Mouse (Mus musculus) liver, adult (tissue): ENCODE measurements at regions not wholly inside any gene's neighbourhood (a gene's known extent, or its start where the extent isn't known, plus 50 kb on each side); places are given as distances from the start of the nearest gene placed in this dataset.

Source experiments
- GATA4 ChIP-seq: IDR thresholded peaks from 2 replicates; pipeline ENCODE4 v1.6.1; 2014; ENCODE audit warnings: mild to moderate bottlenecking, low read length; ENCODE audit not compliant: insufficient replicate concordance

DNA sequence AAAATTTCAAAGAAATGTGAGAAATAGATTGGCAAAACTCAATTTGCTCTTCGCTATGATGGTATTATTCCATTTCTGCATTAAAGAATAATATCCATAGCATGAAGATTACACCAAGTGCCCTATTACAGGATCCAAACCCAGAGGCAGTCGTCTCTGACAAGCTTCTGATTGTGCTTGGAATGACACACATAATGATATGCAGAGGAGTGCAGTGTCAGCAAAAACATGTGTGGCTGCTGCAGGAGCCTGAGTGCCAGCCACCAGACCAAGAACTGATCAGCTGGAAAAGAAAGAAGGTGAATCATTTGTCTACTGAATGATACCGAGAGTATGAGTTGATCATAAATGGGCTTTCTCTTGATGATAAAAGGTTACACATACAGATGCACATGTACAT, 137.3 kb downstream of the Il15 start:
- TF ChIP-seq GATA4, result no peak

DNA sequence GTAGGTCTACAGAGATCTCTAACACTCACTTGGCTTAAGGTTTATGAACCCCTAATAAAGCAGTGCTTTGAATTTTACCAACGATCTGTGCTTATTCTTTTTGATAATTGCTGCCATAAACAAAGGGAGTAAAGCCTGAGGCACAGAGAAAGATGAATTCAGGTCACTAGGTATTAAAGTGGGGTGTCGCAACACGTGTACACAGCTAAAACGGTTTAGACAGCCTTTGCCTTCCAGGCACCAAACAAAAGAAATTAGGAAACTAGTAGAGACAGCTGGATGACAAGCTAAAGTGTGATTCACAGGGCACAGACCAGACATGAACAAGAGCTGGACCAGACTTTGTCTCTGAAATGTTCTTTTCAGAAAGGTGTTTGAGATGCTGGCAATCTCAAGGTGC, 140.8 kb downstream of the Il15 start:
- TF ChIP-seq GATA4, result no peak

DNA sequence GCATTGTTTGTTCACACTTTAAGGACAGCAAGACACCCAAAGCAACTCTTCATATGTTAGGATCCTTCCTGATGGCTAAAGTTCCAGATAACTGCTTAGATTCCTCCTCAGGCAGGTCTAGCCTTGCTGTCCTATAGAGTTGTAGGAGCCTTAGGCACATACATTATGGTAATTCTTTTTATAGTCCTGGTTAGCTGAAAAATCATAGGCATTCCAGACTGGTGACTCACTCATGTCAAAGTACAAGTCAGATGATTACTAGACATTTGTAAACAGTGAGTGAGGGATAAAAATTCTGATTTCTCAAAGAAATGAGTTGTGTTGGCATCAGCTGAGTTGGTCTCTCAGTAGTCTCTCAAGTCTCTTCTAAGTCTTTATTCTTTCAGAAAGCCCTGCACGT, 142.4 kb downstream of the Il15 start:
- TF ChIP-seq GATA4, result no peak

DNA sequence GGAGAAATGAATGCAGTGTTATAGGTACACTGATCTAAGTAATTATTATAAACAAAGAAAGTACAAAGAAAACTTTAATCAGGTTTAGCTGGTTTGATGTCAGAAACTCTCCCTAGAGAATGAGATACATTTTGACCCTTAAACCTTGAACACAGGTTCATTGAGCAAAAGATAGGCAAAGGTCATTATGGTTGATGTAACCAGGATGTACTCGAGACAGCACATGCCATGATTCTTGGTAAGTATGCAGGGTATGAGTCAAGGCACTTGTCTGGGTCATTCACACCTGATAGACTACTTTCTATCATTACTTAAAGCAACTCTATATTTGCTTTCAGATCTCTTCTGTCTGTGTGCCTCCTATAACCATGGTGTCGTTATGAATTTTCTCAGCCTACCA, 147.2 kb downstream of the Il15 start:
- no peak for TF ChIP-seq GATA4

DNA sequence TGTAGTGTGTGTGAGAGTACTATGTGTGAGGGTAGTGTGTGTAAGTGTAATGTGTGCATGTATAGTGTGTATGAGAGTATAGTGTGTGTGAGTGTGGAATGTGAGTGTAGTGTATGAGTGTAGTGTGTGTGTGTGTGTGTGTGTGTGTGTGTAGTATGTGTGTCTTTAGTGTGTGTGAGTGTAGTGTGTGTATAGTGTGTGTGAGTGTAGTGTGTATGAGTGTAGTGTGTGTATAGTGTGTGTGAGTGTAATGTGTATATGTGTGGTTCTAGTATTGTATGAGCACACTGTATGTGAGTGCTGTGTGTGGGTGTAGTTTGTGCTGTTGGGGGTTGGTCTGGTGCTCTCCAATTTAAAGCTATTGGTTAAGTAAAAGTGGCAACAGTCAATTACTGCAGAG, 150.6 kb downstream of the Il15 start:
- no peak for TF ChIP-seq GATA4

DNA sequence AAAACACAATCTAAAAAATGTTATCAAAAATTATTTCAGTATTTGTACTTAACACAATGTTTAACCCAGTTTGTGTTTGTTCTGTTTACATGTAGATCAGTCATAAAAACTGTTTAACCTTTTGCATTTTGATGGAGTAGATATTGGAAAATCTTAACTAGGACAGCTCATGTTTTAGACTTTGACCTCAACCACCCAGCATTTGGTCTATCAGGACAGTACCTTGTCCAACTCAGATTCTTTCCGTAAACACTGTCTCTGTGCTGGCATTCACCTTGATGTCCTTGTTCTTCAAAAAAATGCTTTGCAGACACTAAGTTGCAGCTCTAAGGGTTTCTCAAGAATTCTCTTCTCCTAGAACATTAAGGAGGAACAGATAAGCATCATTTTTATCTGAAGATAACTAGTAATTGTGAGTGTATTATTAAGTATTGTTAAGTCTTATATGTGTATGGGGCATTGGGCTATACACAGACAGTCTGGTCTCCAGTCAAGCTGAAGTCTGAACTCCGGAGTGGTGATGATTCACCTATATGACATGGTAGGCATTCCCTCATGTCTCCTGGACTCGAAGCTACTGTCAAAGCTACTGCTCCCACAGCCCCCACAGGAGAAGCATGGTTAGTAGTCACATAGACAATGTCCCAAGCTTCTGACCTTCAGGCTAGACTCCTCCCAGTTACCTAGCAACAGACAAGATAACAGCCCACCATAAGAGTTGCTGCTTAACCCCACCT, 153.0 kb downstream of the Il15 start:
- peak; percentile 28; the same call in 1 of the 2 replicates for TF ChIP-seq GATA4

DNA sequence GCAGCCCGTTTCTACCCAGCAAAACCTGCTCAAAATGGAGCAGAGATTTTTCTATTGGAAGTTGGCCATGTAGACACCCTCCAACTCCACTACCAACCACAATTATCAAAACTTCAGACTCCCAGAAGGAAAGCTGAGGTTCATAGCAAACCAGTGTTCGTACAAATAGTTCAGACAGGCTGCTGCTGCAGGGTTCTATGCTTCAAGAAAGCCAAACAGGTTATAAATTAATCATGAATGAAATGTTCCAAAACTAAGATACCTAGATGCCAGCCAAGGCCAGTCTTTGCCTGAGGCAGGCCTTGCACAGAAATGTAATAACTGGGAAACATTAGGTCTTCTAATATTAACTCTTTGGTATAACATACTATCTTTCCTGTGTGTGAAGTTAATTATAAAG, 158.9 kb downstream of the Il15 start:
- TF ChIP-seq GATA4, result no peak

DNA sequence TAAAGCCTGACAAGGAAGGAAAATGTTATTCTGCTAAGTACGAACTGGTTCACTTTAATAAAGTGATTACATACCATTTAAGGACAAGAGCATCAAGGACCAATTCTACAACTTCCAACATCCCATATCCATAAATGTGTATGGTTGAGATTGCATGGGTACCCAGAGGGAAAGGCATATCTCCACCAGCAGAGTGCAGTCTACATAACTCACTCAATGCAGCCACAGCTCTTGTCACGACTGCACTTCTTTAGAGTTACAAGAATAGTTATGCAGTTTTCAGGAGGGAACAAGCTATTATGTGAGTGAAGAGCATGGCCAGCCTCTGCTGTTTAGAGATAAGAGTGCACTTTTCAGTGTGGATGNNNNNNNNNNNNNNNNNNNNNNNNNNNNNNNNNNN, 173.1 kb downstream of the Il15 start:
- TF ChIP-seq GATA4, result no peak

DNA sequence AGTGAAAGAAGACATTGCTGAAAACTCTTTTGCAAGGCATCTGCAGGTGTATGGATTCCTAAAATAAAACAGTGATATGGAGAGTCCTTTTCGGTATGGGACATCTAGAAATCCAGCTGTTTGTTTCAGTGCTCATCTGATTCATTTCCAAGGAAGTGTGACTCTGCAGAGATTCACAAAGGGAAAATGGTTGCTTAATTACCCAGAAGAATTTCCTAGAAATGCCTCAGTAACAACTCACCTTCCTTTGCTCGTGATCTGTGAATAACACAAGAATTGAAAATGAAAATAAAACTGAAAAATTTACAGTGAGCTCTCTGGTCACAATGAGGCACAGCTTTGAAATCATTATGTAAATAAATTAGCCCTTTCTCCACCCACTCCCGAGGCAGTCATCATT, 201.3 kb downstream of the Il15 start:
- TF ChIP-seq GATA4, result no peak

DNA sequence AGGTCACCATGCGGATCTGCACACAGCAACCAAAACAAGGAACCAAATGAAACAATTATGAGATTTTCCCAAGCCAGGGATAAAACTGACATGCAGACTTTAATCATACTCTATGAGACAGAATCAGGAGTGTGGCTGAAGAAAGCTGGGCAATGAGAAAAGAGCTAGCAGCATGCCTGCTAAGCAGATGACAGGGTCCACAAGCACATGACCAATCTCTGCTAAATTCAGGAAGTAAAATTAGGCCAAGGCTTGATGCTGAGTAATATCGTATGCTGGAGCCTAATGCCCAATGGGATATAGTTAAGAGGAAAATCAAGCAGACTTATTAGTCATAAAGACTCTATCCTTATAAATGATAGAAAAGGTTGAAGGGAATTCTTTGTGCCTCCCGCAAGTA, 202.8 kb downstream of the Il15 start:
- TF ChIP-seq GATA4, result no peak

DNA sequence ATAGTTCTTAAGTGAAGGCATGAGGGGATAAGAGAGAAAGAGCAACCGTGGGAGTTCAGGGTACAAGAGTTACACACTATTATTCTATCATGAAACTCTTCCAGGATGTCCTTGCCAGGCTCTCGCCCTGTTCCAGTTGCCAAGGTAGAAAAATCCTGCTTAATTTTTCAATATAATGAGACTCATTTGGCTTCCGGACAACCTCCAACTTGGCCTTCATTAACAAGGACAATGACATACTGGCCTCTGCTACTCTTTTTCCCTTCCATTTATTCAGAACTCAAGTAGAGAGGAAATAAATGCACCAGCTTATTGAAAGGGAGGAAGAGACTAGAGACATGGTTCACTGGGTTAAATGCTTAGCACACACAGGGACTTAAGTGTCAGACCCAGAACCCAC, 206.5 kb downstream of the Il15 start:
- no peak for TF ChIP-seq GATA4

DNA sequence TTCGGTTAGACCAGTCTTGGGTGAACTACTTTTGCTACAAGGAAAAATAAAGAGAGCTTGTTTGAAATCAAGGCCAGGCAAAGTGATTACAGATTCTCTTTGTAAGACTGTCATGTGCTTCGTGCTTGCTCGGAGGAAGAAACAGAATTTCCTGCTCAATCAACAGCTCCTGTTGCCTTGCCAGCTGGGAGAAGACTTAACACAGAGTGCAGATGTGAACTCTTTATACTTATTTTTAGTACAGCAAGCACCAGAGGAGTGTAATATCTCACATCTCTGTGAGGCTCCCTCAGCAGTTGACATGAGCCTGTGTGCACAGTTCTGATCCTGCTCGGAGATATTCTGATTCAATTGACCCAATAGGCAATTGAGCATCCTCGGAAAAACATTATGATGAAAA, 207.9 kb downstream of the Il15 start:
- no peak for TF ChIP-seq GATA4

DNA sequence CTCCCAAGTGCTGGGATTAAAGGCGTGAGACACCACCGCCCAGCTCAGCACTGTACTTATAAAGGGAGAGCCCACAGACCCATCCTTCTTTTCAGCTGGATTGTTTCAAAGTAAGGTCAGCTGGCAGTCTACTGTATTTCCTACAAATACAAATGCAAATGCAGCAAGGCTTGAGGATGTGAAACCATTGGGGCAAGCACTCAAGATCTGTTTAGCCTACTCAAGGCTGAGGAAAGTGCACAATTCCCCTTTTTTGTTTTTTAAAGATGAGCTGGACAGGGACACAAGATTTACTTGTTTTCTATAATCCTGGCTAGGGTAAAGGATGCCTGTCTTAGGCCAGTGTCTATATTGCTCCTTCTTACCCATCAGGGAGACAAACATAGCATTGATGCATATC, 212.0 kb downstream of the Il15 start:
- no peak for TF ChIP-seq GATA4

DNA sequence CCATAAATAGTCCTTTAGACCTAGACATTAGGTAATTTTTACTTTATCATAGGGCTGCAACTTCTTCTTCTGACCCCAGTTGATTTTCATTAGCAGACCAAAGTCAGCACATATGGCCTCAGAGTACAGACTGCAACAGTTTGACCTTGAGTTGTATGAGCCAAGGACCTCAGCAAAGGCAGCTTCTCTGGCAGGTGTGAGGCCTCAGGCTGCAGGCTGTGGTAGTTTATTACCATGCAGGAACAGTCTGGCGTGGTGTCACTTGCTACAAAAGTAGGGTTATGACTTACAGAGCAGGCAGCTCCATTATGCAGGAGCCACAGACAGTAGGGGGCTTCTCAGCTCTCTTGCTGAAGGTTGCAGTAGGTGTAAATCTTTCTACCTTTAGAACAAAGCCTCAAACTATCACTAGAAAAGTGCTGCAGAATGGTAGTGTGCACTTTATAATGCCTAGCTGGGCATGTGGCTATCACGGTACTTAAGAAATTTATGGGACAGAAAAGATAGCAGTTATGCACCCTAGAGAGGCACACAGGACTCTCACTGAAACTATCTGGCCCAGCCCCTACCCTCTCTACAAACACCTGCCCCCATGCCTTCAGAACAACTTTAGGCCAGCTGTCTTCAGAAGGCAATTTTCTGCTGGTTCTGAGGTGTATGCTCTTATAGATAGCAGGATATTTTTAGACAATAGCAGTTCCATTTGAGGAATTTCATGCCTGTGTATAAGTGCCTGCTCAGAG, 215.7 kb downstream of the Il15 start:
- no peak for TF ChIP-seq GATA4

DNA sequence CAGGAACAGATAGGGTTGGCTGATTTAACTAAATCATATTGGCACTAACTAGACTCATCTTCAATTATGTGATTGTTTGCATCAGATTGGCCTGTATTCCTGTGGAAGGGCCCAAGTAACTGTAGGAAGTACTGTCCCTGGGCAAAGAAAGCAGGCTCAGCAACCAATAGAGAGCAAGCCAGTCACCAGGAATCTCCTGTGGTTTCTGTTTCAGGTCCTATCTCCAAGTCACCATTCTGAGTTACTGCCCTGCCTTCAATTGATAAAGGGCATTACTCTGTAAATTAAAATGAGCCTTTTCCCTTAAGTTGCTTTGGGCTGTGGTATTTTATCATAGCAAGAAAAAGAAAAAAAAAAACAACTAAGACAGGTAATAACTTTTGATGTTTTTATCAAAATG, 219.0 kb downstream of the Il15 start:
- no peak for TF ChIP-seq GATA4
